Mouse (Mus musculus) heart, embryonic 10.5 days (tissue): Measurements from ENCODE around the gene H2afy. TPM values are rescaled to one million over a fixed set of nuclear protein-coding genes. Genes with fewer than 3 reads are reported as not detected.

Source experiments
- DNase-seq: peaks from one replicate; pipeline ENCODE4 v3.0.0-alpha.2; 2017; ENCODE audit warnings: low spot score
- H3K27ac ChIP-seq: fragments of 300-500 bp; sonication (generic); 2 replicates; pipeline ENCODE4 v1.5.1; 2016; ENCODE audit warnings: mild to moderate bottlenecking
- H3K27me3 ChIP-seq: fragments of 300-500 bp; sonication (generic); 2 replicates; pipeline ENCODE4 v1.6.1; 2016; ENCODE audit warnings: mild to moderate bottlenecking; ENCODE audit not compliant: poor library complexity, insufficient read depth, severe bottlenecking
- H3K36me3 ChIP-seq: fragments of 300-500 bp; sonication (generic); 2 replicates; pipeline ENCODE4 v1.6.1; 2016; ENCODE audit warnings: mild to moderate bottlenecking, moderate library complexity
- H3K4me1 ChIP-seq: fragments of 300-500 bp; sonication (generic); 2 replicates; pipeline ENCODE4 v1.6.1; 2016; ENCODE audit warnings: mild to moderate bottlenecking
- H3K4me3 ChIP-seq: fragments of 300-500 bp; sonication (generic); 2 replicates; pipeline ENCODE4 v1.5.1; 2016; ENCODE audit warnings: mild to moderate bottlenecking, moderate library complexity
- H3K9me3 ChIP-seq: fragments of 300-500 bp; sonication (generic); 2 replicates; pipeline ENCODE4 v1.6.1; 2016; ENCODE audit warnings: mild to moderate bottlenecking, moderate library complexity
- WGBS: fragments of 180-500 bp; shearing (Covaris S2); methylation state at CpG from one replicate; pipeline ENCODE4 v1.1.7; 2016; 5-methylcytosine and 5-hydroxymethylcytosine counted together
- polyA plus RNA-seq: library from polyadenylated mRNA; unstranded; fragments of >200 nt; fragmentation: Nextera tagmentation; extraction: Ambion mirVana; gene quantifications from 2 replicates; pipeline ENCODE4 v1.2.1, GENCODE M21; 2016

Gene H2afy
- polyA plus RNA-seq, 1 experiment from 2014 or later, result 287 TPM

GRCm38 (mm10) chr13:56095601-56096195 is 40.5 kb downstream of the H2afy start:
- Histone ChIP-seq H3K27me3 (no peaks in the 10 kb centered on the region), H3K27ac (no peak overlapping the region), H3K4me3 (no peak overlapping the region), H3K36me3 (peaks cover 77% of the 10 kb centered on the region), H3K4me1 (peaks cover 22% of the 10 kb centered on the region), H3K9me3 (no peaks in the 10 kb centered on the region)
- 91% methylated on average over 18 of the region's 18 CpGs for WGBS
- DNase-seq, result no peak

- H3K4me3 ChIP-seq, result no peak overlapping the region
- no peaks in the 10 kb centered on the region for H3K9me3 ChIP-seq
- H3K27me3 ChIP-seq, result no peaks in the 10 kb centered on the region
- DNase-seq, result no peak
- WGBS, result 82% methylated on average over 8 of the region's 8 CpGs
- peaks cover 22% of the 10 kb centered on the region for H3K4me1 ChIP-seq
- peaks cover 77% of the 10 kb centered on the region for H3K36me3 ChIP-seq
- peak overlapping the region; percentile 11; the same call in 1 of the 2 replicates for H3K27ac ChIP-seq
These were observed 41.6 kb downstream of the H2afy start for GRCm38 (mm10) chr13:56094544-56094943.

- no peak overlapping the region for H3K4me3 ChIP-seq
- H3K9me3 ChIP-seq, result no peaks in the 10 kb centered on the region
- DNase-seq, result no peak
- H3K27me3 ChIP-seq, result no peaks in the 10 kb centered on the region
- WGBS, result 87% methylated on average over 3 of the region's 3 CpGs
- H3K27ac ChIP-seq, result no peak overlapping the region; the same call in 1 of the 2 replicates
- H3K4me1 ChIP-seq, result peaks cover 28% of the 10 kb centered on the region
- peaks cover 85% of the 10 kb centered on the region for H3K36me3 ChIP-seq
These were observed 42.5 kb downstream of the H2afy start for GRCm38 (mm10) chr13:56093680-56094079.

- Histone ChIP-seq H3K36me3 (peaks cover 91% of the 10 kb centered on the region), H3K4me1 (peaks cover 36% of the 10 kb centered on the region), H3K4me3 (no peak overlapping the region), H3K9me3 (no peaks in the 10 kb centered on the region), H3K27ac (no peak overlapping the region), H3K27me3 (no peaks in the 10 kb centered on the region)
- 84% methylated on average over 5 of the region's 5 CpGs for WGBS
- no peak for DNase-seq
These were observed 43.6 kb downstream of the H2afy start for GRCm38 (mm10) chr13:56092606-56093005.

- Histone ChIP-seq H3K27me3 (no peaks in the 10 kb centered on the region), H3K4me1 (peaks cover 46% of the 10 kb centered on the region), H3K4me3 (no peak overlapping the region), H3K27ac (no peak overlapping the region), H3K36me3 (peaks cover 91% of the 10 kb centered on the region), H3K9me3 (no peaks in the 10 kb centered on the region)
- DNase-seq, result no peak
- WGBS, result 89% methylated on average over 2 of the region's 2 CpGs
These were observed 45.6 kb downstream of the H2afy start for GRCm38 (mm10) chr13:56090597-56090996.

GRCm38 (mm10) chr13:56088602-56089001 is 47.6 kb downstream of the H2afy start:
- DNase-seq, result no peak
- WGBS, result 83% methylated on average over 13 of the region's 13 CpGs
- no peak overlapping the region for H3K4me3 ChIP-seq
- H3K27me3 ChIP-seq, result no peaks in the 10 kb centered on the region
- peaks cover 34% of the 10 kb centered on the region for H3K4me1 ChIP-seq
- H3K36me3 ChIP-seq, result peaks cover 91% of the 10 kb centered on the region
- no peaks in the 10 kb centered on the region for H3K9me3 ChIP-seq
- H3K27ac ChIP-seq, result peak overlapping the region; percentile 74; the same call in 1 of the 2 replicates

- Histone ChIP-seq H3K27me3 (no peaks in the 10 kb centered on the region), H3K4me3 (no peak overlapping the region), H3K27ac (peak overlapping the region; percentile 74), H3K4me1 (peaks cover 33% of the 10 kb centered on the region), H3K9me3 (no peaks in the 10 kb centered on the region), H3K36me3 (peaks cover 92% of the 10 kb centered on the region)
- WGBS, result 57% methylated on average over 19 of the region's 19 CpGs
- DNase-seq, result peak; percentile 89
These were observed 48.2 kb downstream of the H2afy start for GRCm38 (mm10) chr13:56087936-56088335.

GRCm38 (mm10) chr13:56084146-56084905 is 51.8 kb downstream of the H2afy start:
- Histone ChIP-seq H3K27ac (no peak overlapping the region), H3K9me3 (no peaks in the 10 kb centered on the region), H3K27me3 (no peaks in the 10 kb centered on the region), H3K36me3 (peaks cover 92% of the 10 kb centered on the region), H3K4me3 (no peak overlapping the region), H3K4me1 (peaks cover 31% of the 10 kb centered on the region)
- 87% methylated on average over 20 of the region's 20 CpGs for whole genome bisulfite sequencing
- no peak for DNase-seq

- Histone ChIP-seq H3K4me1 (peaks cover 6% of the 10 kb centered on the region), H3K4me3 (no peak overlapping the region), H3K27me3 (no peaks in the 10 kb centered on the region), H3K27ac (no peak overlapping the region), H3K36me3 (peaks cover 92% of the 10 kb centered on the region), H3K9me3 (no peaks in the 10 kb centered on the region)
- 92% methylated on average over 5 of the region's 5 CpGs for WGBS
- no peak for DNase-seq
These were observed 54.5 kb downstream of the H2afy start for GRCm38 (mm10) chr13:56081656-56082055.

GRCm38 (mm10) chr13:56079616-56080015 is 56.5 kb downstream of the H2afy start:
- 93% methylated on average over 2 of the region's 2 CpGs for WGBS
- no peak overlapping the region for H3K4me3 ChIP-seq
- DNase-seq, result no peak
- H3K27me3 ChIP-seq, result no peaks in the 10 kb centered on the region
- no peak overlapping the region for H3K27ac ChIP-seq
- H3K9me3 ChIP-seq, result no peaks in the 10 kb centered on the region
- peaks cover 98% of the 10 kb centered on the region for H3K36me3 ChIP-seq
- peaks cover 18% of the 10 kb centered on the region for H3K4me1 ChIP-seq

GRCm38 (mm10) chr13:56078724-56079262 is 57.4 kb downstream of the H2afy start:
- DNase-seq, result no peak
- no peak overlapping the region for H3K4me3 ChIP-seq
- H3K9me3 ChIP-seq, result no peaks in the 10 kb centered on the region
- H3K36me3 ChIP-seq, result peaks cover 98% of the 10 kb centered on the region
- H3K4me1 ChIP-seq, result peaks cover 23% of the 10 kb centered on the region
- H3K27ac ChIP-seq, result no peak overlapping the region
- no peaks in the 10 kb centered on the region for H3K27me3 ChIP-seq
- WGBS, result 83% methylated on average over 17 of the region's 17 CpGs

- Histone ChIP-seq H3K36me3 (peaks cover 90% of the 10 kb centered on the region), H3K4me3 (no peak overlapping the region), H3K9me3 (no peaks in the 10 kb centered on the region), H3K27ac (no peak overlapping the region), H3K4me1 (peaks cover 23% of the 10 kb centered on the region), H3K27me3 (no peaks in the 10 kb centered on the region)
- WGBS, result 94% methylated on average over 8 of the region's 8 CpGs
- DNase-seq, result no peak
These were observed 60.2 kb downstream of the H2afy start for GRCm38 (mm10) chr13:56075930-56076329.

GRCm38 (mm10) chr13:56073186-56073585 is 63.0 kb downstream of the H2afy start:
- Histone ChIP-seq H3K27me3 (no peaks in the 10 kb centered on the region), H3K4me1 (peaks cover 37% of the 10 kb centered on the region), H3K36me3 (peaks cover 70% of the 10 kb centered on the region), H3K27ac (no peak overlapping the region), H3K9me3 (no peaks in the 10 kb centered on the region), H3K4me3 (no peak overlapping the region)
- WGBS, result 81% methylated on average over 5 of the region's 5 CpGs
- no peak for DNase-seq
